Mouse (Mus musculus) forebrain, embryonic 16.5 days (tissue): ENCODE data around the gene Zfp536. TPM values are rescaled to one million over a fixed set of nuclear protein-coding genes. Genes with fewer than 3 reads are reported as not detected.

ENCODE experiments used
- ATAC-seq: fragments of 200-750 bp; cut with Nextera tagmentation; 2 replicates; pipeline ENCODE4 v1.8.0; 2017; ENCODE audit warnings: mild to moderate bottlenecking, moderate library complexity
- H3K27ac ChIP-seq: fragments of 300-500 bp; sonication (generic); 2 replicates; pipeline ENCODE4 v1.5.1; 2014; ENCODE audit warnings: low read length, control low read depth
- H3K27me3 ChIP-seq: fragments of 300-500 bp; sonication (generic); replicated peaks from 2 replicates; pipeline ENCODE4 v1.6.1; 2014; ENCODE audit warnings: low read length; ENCODE audit not compliant: control insufficient read depth, insufficient read depth
- H3K36me3 ChIP-seq: fragments of 300-500 bp; sonication (generic); 2 replicates; pipeline ENCODE4 v1.6.1; 2014; ENCODE audit not compliant: control insufficient read depth, insufficient read depth
- H3K4me1 ChIP-seq: fragments of 300-500 bp; sonication (generic); replicated peaks from 2 replicates; pipeline ENCODE4 v1.6.1; 2014; ENCODE audit warnings: low read length; ENCODE audit not compliant: control insufficient read depth, insufficient read depth
- H3K4me2 ChIP-seq: fragments of 300-500 bp; sonication (generic); 2 replicates; pipeline ENCODE4 v1.6.1; 2014; ENCODE audit warnings: mild to moderate bottlenecking, low read length, control low read depth
- H3K4me3 ChIP-seq: fragments of 300-500 bp; sonication (generic); replicated peaks from 2 replicates; pipeline ENCODE4 v1.5.1; 2014; ENCODE audit warnings: mild to moderate bottlenecking, low read length, control low read depth
- H3K9ac ChIP-seq: fragments of 300-500 bp; sonication (generic); replicated peaks from 2 replicates; pipeline ENCODE4 v1.6.1; 2014; ENCODE audit warnings: low read depth, low read length, control low read depth
- H3K9me3 ChIP-seq: fragments of 300-500 bp; sonication (generic); 2 replicates; pipeline ENCODE4 v1.6.1; 2016; ENCODE audit warnings: low read length; ENCODE audit not compliant: control insufficient read depth
- WGBS: fragments of 180-500 bp; shearing (Covaris S2); extraction: QIAGEN DNeasy Blood & Tissue Kit; methylation state at CpG from one replicate; pipeline ENCODE4 v1.1.7; 2014; 5-methylcytosine and 5-hydroxymethylcytosine counted together
- polyA plus RNA-seq: library from polyadenylated mRNA; unstranded; fragments of >200 nt; fragmentation: Nextera tagmentation; extraction: Ambion mirVana; gene quantifications from 2 replicates; pipeline ENCODE4 v1.2.1, GENCODE M21; 2015

Gene Zfp536
- polyA plus RNA-seq, 1 experiment from 2014 or later: 31.1 TPM

DNA sequence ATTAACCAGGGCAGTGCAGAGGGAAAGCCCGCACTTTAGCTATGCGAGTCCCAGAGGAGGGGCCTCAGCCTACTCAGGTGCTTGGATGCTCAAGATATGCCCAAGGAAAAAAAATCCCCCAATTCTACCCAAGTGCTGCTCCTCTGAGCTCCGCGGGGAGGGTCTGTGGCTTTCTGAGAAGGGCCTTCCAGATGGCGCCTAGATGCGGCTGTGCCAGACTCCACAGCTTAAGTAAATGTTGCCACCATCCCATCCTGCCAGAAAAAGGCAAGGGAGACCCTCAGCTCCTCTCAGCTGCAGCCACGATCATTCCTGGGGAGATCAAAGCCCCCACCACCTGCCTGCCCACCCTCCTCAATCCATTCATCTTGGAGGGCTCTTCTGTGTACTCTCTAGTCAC lies 212.9 kb downstream of the Zfp536 start:
- H3K36me3 ChIP-seq: no peaks in the 10 kb centered on the region
- H3K4me1 ChIP-seq: peaks cover 45% of the 10 kb centered on the region
- H3K4me2 ChIP-seq: no peak overlapping the region
- no peak overlapping the region for H3K9ac ChIP-seq
- peak; percentile 39 for ATAC-seq
- H3K9me3 ChIP-seq: no peaks in the 10 kb centered on the region
- no peak overlapping the region for H3K27ac ChIP-seq
- 69% methylated on average over 7 of the region's 7 CpGs for WGBS
- H3K4me3 ChIP-seq: no peak overlapping the region
- H3K27me3 ChIP-seq: no peaks in the 10 kb centered on the region

DNA sequence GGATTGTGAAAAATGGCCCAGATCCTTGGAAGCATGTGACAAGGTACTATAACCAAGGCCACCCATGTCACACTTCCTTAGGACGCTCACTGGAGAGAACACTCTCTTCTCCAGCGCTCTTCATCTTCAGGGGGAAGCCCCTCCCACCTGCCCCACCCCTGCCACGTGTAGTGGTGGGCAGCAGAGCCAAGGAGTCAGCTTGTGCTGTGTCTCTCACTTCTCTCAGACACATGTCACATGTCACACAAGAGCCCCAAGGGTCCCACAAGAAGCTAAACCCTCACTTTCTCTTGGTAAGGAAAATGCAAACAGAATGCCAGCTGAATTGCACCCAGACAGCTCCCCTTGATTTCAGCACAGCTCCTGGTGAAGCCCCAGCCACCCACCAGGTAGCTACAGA lies 213.6 kb downstream of the Zfp536 start:
- Histone ChIP-seq H3K36me3 (no peaks in the 10 kb centered on the region), H3K27me3 (no peaks in the 10 kb centered on the region), H3K4me1 (peaks cover 40% of the 10 kb centered on the region), H3K27ac (no peak overlapping the region), H3K9me3 (no peaks in the 10 kb centered on the region), H3K4me2 (no peak overlapping the region), H3K4me3 (no peak overlapping the region), H3K9ac (no peak overlapping the region)
- peak; percentile 31; the same call in 1 of the 2 replicates for ATAC-seq
- 47% methylated on average over 3 of the region's 3 CpGs for WGBS

DNA sequence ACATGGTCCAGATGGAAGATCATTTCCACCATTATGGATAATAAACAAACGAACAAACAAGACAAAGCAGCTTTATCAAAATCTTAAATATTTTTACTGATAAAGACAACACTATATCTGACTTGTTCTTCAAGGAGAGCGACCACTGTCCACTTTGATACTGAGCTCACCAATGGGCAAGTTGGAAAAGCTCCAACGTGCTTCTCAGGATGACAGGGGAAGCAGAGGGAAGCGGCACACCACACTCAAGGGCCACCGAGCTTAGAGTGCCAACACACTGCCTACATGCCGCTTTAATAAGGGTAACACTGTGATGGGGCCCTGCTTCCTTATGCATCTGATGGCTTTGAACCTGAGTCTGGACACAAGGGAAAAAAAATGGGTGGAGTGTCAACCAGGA lies 214.1 kb downstream of the Zfp536 start:
- Histone ChIP-seq H3K9ac (no peak overlapping the region), H3K4me1 (peaks cover 35% of the 10 kb centered on the region), H3K27ac (no peak overlapping the region), H3K4me3 (no peak overlapping the region), H3K4me2 (no peak overlapping the region), H3K36me3 (no peaks in the 10 kb centered on the region), H3K9me3 (no peaks in the 10 kb centered on the region), H3K27me3 (no peaks in the 10 kb centered on the region)
- no peak for ATAC-seq
- 78% methylated on average over 6 of the region's 6 CpGs for WGBS

DNA sequence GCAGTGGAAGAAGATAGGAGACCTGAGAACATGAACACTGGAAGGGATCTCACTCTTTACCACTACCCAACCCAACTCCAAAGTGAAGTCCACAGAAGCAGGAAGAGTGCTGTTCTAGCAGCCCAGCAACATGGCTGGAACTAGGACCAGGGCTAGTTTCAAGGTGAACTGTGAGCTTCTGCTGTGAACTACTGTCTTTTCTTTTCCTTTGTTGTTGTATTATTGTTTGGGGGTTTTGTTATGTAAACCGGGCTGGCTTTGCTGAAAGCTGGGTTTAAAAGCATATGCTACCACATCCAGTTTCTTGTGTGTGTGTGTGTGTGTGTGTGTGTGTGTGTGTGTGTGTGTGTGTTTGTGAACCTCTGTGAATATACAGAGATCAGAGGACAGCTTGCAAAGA lies 216.6 kb downstream of the Zfp536 start:
- H3K36me3 ChIP-seq: no peaks in the 10 kb centered on the region
- H3K4me1 ChIP-seq: peaks cover 20% of the 10 kb centered on the region
- 57% methylated on average over 1 of the region's 1 CpGs for WGBS
- no peak overlapping the region for H3K4me2 ChIP-seq
- no peak overlapping the region for H3K4me3 ChIP-seq
- no peak overlapping the region for H3K9ac ChIP-seq
- H3K27me3 ChIP-seq: no peaks in the 10 kb centered on the region
- H3K9me3 ChIP-seq: no peaks in the 10 kb centered on the region
- H3K27ac ChIP-seq: no peak overlapping the region
- no peak for ATAC-seq

DNA sequence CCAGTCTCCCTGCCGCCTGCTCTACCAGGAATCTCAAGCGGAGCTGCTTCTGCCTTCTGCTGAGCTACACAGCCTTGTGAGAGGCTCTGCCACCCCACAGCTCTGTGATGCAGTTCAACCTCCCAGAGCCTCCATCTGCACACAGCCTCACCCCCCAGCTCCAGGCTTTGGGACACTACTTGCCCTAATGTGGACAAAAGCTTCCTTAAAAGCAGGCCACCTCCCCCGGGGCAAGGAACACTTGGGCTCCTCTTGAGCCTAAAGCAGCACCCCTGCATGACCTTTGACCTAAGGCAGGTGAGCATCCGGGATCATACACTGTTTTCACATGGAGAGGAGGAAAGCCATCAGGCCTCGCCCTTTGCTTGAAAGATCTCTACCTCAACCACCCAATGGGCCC lies 219.0 kb downstream of the Zfp536 start:
- Histone ChIP-seq H3K4me1 (peaks cover 6% of the 10 kb centered on the region; the same call in 1 of the 2 replicates), H3K9ac (no peak overlapping the region), H3K9me3 (no peaks in the 10 kb centered on the region), H3K36me3 (no peaks in the 10 kb centered on the region), H3K27ac (no peak overlapping the region), H3K4me2 (no peak overlapping the region), H3K4me3 (no peak overlapping the region), H3K27me3 (no peaks in the 10 kb centered on the region)
- no peak for ATAC-seq
- WGBS: 66% methylated on average over 5 of the region's 5 CpGs

DNA sequence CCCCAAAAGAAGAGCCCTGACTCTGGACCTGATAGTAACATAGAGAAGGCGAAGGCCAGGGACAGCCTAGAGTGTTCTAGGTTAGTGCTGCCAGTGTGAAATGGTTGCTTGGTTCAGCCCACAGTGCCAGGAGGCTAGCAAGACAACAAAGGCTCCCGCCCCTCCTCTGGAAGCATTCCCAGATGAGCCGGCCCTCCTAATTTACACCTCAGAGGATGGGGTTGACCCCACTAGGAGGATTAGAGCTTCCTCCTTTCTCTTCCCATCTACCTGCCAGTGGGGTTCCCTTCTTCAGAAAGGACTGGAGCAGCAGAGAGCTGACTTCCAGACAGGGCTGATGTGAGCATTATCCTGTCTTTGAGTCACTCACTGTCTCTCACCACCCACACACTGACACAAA lies 219.8 kb downstream of the Zfp536 start:
- Histone ChIP-seq H3K9ac (no peak overlapping the region), H3K4me2 (no peak overlapping the region), H3K27ac (no peak overlapping the region), H3K36me3 (no peaks in the 10 kb centered on the region), H3K27me3 (no peaks in the 10 kb centered on the region), H3K4me1 (peaks cover 6% of the 10 kb centered on the region; the same call in 1 of the 2 replicates), H3K4me3 (no peak overlapping the region), H3K9me3 (no peaks in the 10 kb centered on the region)
- 23% methylated on average over 3 of the region's 3 CpGs for WGBS
- ATAC-seq: peak; percentile 51

DNA sequence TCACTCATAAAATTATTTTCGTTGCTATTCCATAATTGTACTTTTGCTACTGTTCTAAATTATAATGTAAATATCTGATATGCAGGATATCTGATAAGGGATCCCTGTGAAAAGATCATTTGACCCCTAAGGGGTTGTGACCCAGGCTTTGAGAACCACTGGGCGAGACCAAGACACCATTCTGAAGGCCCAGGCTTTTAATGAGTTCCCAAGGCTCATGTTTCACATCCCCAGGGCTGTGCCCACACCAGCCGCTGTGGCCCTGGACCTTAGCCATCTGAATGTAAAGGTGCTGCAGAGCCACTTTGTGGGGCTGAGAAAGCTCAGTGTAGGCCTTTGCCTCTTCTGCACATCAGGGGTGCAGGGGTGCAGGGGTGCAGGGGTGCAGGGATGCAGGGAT lies 221.1 kb downstream of the Zfp536 start:
- Histone ChIP-seq H3K4me2 (no peak overlapping the region), H3K4me1 (peaks cover 6% of the 10 kb centered on the region; the same call in 1 of the 2 replicates), H3K9me3 (no peaks in the 10 kb centered on the region), H3K27ac (no peak overlapping the region), H3K27me3 (no peaks in the 10 kb centered on the region), H3K36me3 (no peaks in the 10 kb centered on the region), H3K9ac (no peak overlapping the region), H3K4me3 (no peak overlapping the region)
- WGBS: 76% methylated on average over 3 of the region's 3 CpGs
- ATAC-seq: no peak

DNA sequence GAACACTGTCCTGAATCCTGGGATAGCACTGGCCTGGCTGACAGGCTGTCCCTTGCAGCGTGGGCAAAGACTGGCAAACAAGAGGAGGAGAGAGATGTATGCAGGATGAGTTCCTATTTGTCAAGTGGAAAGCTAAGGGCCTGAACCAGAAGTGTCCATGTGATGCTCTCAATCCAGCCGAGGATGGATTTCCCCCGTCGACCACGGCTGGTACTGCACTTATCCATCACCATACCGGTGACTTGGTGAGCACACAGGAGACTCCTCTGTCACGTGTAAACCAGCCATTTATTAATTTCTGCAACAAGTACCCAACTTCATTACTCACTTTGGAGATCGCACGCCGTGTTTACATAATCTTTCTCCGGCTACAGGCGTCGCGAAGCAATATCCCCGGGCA lies 224.6 kb downstream of the Zfp536 start:
- H3K27me3 ChIP-seq: no peaks in the 10 kb centered on the region
- H3K4me2 ChIP-seq: no peak overlapping the region
- no peak for ATAC-seq
- no peak overlapping the region for H3K9ac ChIP-seq
- no peaks in the 10 kb centered on the region for H3K9me3 ChIP-seq
- 74% methylated on average over 15 of the region's 15 CpGs for WGBS
- peaks cover 5% of the 10 kb centered on the region; the same call in 1 of the 2 replicates for H3K4me1 ChIP-seq
- H3K36me3 ChIP-seq: no peaks in the 10 kb centered on the region
- no peak overlapping the region for H3K4me3 ChIP-seq
- H3K27ac ChIP-seq: no peak overlapping the region

DNA sequence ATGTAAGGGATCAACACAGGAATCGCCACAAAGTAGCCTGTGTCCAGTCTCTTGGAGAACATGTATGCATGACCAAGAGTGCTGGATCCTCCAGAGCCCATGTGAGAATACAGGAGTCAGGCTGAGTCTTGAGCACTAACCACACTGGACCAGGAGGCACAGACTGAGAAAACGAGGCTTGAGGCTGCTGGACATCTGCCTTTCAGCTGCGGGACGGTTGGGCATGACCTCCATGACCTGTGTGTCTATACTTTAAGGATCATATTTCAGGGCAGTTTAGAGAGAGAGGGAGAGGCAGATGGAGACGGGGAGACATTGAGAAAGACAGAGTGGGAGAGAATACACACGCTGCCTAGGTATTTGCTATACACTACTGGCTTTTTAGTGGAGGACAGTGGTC lies 229.4 kb downstream of the Zfp536 start:
- Histone ChIP-seq H3K36me3 (no peaks in the 10 kb centered on the region), H3K9me3 (no peaks in the 10 kb centered on the region), H3K9ac (no peak overlapping the region), H3K4me1 (no peaks in the 10 kb centered on the region), H3K27ac (no peak overlapping the region), H3K4me2 (no peak overlapping the region), H3K4me3 (no peak overlapping the region), H3K27me3 (no peaks in the 10 kb centered on the region)
- ATAC-seq: no peak
- 44% methylated on average over 6 of the region's 6 CpGs for WGBS

DNA sequence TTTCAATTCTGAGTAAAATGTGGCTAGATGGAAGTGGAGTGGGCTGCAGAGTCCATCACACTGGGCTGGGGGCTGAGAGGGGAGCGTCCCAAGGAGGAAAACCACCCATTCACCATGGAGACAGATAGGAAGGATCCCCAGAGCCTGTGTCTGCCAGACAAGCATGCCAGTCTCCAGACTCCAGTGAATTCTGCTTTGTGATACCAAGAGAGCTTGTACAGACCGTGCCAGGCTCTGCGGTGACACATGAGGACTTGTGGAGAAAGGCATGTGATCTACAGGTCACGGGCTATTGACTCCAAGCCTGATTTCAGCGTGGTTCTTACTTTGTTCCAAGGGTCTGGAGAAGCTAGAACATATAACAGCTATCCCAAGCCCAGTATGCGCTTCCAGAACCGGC lies 230.5 kb downstream of the Zfp536 start:
- no peak for ATAC-seq
- 92% methylated on average over 7 of the region's 7 CpGs for WGBS
- no peaks in the 10 kb centered on the region for H3K9me3 ChIP-seq
- no peaks in the 10 kb centered on the region for H3K36me3 ChIP-seq
- H3K9ac ChIP-seq: no peak overlapping the region
- no peaks in the 10 kb centered on the region for H3K27me3 ChIP-seq
- H3K4me2 ChIP-seq: no peak overlapping the region
- H3K27ac ChIP-seq: no peak overlapping the region
- no peak overlapping the region for H3K4me3 ChIP-seq
- H3K4me1 ChIP-seq: no peaks in the 10 kb centered on the region
